Mouse (Mus musculus): ENCODE measurements around the gene Coro2a. TPM values are rescaled to one million over a fixed set of nuclear protein-coding genes. Genes with fewer than 3 reads are reported as not detected.
"Not testable (repeated sequence)": the region's sequence is repeated elsewhere in the genome, so short reads cannot be mapped to it uniquely, and the experiment has no call there.

The Coro2a gene
- polyA plus RNA-seq, 1 experiment from 2014 or later = 2.8 TPM

DNA sequence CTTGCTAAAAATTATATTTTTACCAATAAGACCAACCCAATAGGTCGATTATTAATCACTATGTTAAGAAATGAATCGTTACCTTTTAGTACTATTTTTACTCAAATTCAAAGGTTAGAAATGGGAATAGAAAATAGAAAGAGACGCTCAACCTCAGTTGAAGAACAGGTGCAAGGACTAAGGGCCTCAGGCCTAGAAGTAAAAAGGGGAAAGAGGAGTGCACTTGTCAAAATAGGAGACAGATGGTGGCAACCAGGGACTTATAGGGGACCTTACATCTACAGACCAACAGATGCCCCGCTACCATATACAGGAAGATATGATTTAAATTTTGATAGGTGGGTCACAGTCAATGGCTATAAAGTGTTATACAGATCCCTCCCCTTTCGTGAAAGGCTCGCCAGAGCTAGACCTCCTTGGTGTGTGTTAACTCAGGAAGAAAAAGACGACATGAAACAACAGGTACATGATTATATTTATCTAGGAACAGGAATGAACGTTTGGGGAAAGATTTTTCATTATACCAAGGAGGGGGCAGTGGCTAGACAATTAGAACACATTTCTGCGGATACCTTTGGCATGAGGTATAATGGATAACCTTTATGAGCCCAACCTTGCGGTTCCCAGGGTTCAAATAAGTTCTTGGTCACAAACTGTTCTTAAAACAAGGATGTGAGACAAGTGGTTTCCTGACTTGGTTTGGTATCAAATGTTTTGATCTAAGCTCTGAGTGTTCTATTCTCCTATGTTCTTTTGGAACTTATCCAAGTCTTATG lies 26.3 kb downstream of the Coro2a start:
- not testable (repeated sequence) for H3K36me3 ChIP-seq; DNase-seq (ENCODE audit: low spot score); H3K4me1 ChIP-seq; H3K27ac ChIP-seq (replicated peaks); H3K27me3 ChIP-seq (ENCODE audit: low read depth, poor library complexity, severe bottlenecking); H3K4me3 ChIP-seq
- 91% methylated on average over 6 of the region's 10 CpGs for WGBS
- H3K9me3 ChIP-seq (replicated peaks) = peaks cover 20% of the 10 kb centered on the region

DNA sequence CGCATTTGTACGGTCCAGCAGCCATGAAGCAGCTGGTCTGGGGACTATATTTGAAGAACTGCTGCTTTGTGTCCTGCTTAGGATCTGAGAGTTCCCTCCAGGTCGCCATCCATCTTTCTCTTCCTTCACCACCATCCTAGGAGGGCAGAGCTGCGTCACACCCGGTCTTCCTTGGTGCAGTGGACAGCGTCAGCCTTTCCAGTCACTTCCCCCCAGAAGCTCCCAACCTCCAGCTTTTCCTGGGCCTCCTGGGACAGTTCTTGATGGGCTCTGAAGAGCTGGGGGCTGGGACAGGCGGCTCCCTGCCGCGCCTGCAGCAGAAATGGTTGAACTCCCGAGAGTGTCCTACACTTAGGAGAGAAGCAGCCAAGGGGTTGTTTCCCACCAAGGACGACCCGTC lies 27.2 kb downstream of the Coro2a start:
- Histone ChIP-seq H3K27ac (replicated peaks) (no peak overlapping the region), H3K36me3 (no peaks in the 10 kb centered on the region), H3K9me3 (replicated peaks) (peaks cover 18% of the 10 kb centered on the region), H3K27me3 (ENCODE audit: low read depth, poor library complexity, severe bottlenecking) (no peaks in the 10 kb centered on the region), H3K4me1 (peaks cover 6% of the 10 kb centered on the region), H3K4me3 (no peak overlapping the region)
- 83% methylated on average over 12 of the region's 12 CpGs for WGBS
- DNase-seq (ENCODE audit: low spot score) = no peak

DNA sequence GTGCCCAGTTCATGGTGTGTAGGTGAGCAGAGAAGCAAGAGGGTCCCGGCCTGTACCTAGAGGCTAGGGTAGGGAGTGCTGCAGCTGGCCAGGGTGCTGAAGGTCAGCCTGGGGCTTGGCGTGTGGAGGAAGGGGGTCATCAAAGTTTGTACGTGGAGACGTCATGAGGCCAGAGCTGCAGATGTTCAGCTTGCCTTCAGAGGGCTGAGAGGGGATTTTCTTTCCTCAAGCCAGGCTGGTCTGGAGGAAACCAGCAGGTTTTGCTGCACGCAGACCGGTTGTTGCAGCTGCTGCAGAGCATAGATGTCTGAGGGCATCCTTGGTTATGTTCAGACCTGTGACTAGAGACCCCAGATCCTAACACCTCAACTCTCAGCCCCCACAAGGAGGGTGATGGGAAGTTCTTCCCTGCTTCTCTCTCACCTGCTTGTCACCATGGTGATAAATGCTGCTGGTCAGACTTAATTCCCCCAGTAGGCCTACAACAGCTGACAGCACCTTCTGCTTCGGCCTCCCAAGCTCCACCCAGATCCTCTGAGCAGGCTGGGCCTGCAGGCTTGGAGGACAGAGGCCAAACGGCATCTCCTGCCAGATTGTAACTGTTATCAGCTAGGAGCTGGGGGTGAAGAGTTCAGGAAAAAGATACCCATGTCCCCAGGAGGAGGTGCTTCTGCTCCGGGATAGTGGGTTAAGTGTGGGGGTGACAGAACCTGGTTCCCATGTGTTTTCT lies 27.8 kb downstream of the Coro2a start:
- Histone ChIP-seq H3K9me3 (replicated peaks) (peaks cover 18% of the 10 kb centered on the region), H3K4me3 (no peak overlapping the region), H3K27ac (replicated peaks) (no peak overlapping the region), H3K4me1 (peaks cover 13% of the 10 kb centered on the region), H3K27me3 (ENCODE audit: low read depth, poor library complexity, severe bottlenecking) (no peaks in the 10 kb centered on the region), H3K36me3 (no peaks in the 10 kb centered on the region)
- 61% methylated on average over 9 of the region's 9 CpGs for WGBS
- DNase-seq (ENCODE audit: low spot score) = no peak

DNA sequence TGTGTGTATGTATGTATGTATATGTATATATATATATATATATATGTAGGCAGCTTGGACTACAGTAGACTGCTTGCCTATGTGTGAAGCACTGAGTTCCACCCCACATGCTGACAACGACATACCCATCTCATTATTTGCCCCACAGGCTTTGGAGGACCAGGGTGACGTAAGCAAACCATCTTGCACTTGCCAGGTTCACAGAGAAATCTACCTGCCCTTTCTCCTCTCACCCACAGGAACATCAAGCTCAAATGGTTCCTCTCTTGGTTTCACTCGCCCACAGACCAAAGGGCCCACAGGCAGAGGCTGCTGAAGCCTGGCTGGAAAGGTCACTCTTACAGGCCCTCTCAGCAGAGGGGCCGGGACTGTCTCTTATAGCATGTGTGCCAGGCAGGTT lies 29.4 kb downstream of the Coro2a start:
- Histone ChIP-seq H3K27ac (replicated peaks) (no peak overlapping the region), H3K4me3 (no peak overlapping the region), H3K36me3 (no peaks in the 10 kb centered on the region), H3K4me1 (peaks cover 14% of the 10 kb centered on the region), H3K27me3 (ENCODE audit: low read depth, poor library complexity, severe bottlenecking) (no peaks in the 10 kb centered on the region), H3K9me3 (replicated peaks) (peaks cover 14% of the 10 kb centered on the region)
- WGBS = 87% methylated on average over 4 of the region's 4 CpGs
- DNase-seq (ENCODE audit: low spot score) = no peak

DNA sequence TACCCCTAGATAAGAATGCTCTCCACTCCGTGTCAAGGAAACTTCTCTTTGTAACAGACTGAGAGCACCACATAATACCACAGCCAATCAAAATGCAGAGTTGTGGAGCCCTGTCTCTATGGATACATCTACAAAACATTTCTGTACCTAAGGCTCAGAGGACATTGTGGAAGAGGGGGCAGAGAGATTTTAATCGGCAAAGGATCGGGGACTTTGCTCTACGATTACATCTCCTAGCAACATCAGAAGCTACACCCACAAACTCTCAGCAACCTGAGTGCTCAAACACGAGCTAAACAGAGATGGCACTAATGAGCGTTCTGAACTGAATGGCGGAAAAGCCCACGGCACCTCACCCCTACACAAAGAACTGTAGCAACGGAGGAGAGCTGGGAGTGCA lies 30.3 kb downstream of the Coro2a start:
- DNase-seq (ENCODE audit: low spot score) = no peak
- no peaks in the 10 kb centered on the region for H3K36me3 ChIP-seq
- no peak overlapping the region for H3K4me3 ChIP-seq
- H3K27me3 ChIP-seq (ENCODE audit: low read depth, poor library complexity, severe bottlenecking) = no peaks in the 10 kb centered on the region
- 91% methylated on average over 9 of the region's 9 CpGs for WGBS
- peaks cover 14% of the 10 kb centered on the region for H3K4me1 ChIP-seq
- peaks cover 14% of the 10 kb centered on the region for H3K9me3 ChIP-seq (replicated peaks)
- H3K27ac ChIP-seq (replicated peaks) = no peak overlapping the region

DNA sequence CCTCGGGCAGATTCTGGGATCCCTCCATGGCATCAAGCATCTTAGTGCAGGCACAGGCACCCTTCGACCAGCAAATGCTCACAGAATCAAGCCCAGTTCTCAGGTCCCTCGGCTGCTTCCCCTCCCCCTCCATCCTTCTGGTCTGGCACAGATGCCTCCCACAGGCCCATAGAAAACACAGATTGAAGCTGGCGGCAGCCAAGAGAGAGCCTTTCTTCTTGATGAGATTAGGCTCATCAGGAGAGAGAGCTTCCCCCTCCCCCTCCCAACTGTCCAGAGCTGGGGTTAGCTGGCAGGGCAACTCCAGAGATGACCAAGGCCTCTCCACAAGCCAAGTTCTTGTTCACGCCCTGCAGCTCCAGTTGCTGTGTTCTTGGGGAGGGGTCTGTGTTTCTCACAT lies 32.3 kb downstream of the Coro2a start:
- DNase-seq (ENCODE audit: low spot score) = peak; percentile 55
- Histone ChIP-seq H3K27me3 (ENCODE audit: low read depth, poor library complexity, severe bottlenecking) (no peaks in the 10 kb centered on the region), H3K9me3 (replicated peaks) (peaks cover 10% of the 10 kb centered on the region; the same call in 1 of the 2 replicates), H3K36me3 (no peaks in the 10 kb centered on the region), H3K4me3 (no peak overlapping the region), H3K4me1 (peaks cover 14% of the 10 kb centered on the region), H3K27ac (replicated peaks) (peak overlapping the region; percentile 78)
- WGBS = 21% methylated on average over 5 of the region's 5 CpGs

DNA sequence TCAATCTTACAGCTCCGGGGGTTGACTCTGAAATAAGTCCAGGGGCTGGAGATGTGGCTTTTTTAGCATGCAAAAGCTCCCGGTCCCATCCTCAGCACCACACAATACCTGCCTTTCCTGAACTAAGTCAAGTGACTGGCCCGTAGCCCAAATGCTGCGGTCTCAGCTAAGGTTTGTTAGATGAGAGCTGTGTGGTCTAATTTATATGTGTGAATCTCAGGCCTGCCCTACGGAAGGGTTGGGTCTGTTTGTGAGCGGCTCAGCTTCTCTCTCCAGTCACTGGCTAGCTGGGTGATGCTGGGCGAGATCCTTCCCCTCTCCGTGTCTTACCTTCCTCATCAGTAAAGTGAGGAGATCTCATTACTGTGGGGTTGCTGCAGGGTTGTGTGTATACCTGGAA lies 33.8 kb downstream of the Coro2a start:
- H3K27ac ChIP-seq (replicated peaks) = no peak overlapping the region
- no peaks in the 10 kb centered on the region for H3K36me3 ChIP-seq
- DNase-seq (ENCODE audit: low spot score) = no peak
- H3K27me3 ChIP-seq (ENCODE audit: low read depth, poor library complexity, severe bottlenecking) = no peaks in the 10 kb centered on the region
- WGBS = 90% methylated on average over 8 of the region's 8 CpGs
- peaks cover 10% of the 10 kb centered on the region; the same call in 1 of the 2 replicates for H3K9me3 ChIP-seq (replicated peaks)
- H3K4me3 ChIP-seq = no peak overlapping the region
- H3K4me1 ChIP-seq = peaks cover 14% of the 10 kb centered on the region

DNA sequence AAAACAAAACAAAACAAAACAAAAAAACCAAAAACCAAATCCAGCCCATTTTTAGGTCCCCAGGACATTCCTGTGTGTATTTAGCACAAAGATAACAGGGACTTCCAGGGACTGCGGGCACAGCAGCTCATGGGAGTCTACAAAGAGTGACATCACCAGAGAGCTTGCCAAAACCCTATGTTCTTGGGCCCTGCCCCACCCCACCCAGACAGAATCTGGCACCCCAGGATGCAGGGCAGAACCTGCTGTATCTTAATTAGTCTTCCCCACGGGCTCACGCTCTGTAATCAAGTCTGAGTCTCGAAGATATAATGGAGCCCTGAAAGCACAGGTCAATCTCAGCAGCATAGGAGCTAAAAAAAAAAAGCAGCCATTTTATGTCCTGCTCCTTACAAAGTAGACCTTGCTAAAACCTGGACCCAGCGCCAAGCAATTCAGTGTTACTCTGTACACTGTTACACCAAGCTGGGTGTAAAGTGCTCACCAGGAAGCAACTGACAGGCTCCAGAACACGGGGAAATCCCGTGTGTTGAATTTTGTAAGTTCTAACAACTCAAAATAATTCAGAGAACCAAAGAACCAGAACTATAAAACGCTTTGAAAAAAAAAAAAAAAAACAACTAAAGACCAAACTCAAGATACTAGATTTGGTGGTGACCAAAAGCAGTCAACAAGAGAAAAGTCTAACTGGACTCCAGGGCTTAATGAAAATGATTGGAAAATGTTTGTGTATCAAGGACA lies 34.9 kb downstream of the Coro2a start:
- Histone ChIP-seq H3K27me3 (ENCODE audit: low read depth, poor library complexity, severe bottlenecking) (no peaks in the 10 kb centered on the region), H3K36me3 (no peaks in the 10 kb centered on the region), H3K27ac (replicated peaks) (no peak overlapping the region), H3K4me1 (peaks cover 14% of the 10 kb centered on the region), H3K9me3 (replicated peaks) (peaks cover 8% of the 10 kb centered on the region; the same call in 1 of the 2 replicates), H3K4me3 (no peak overlapping the region)
- WGBS = 81% methylated on average over 8 of the region's 8 CpGs
- no peak for DNase-seq (ENCODE audit: low spot score)

DNA sequence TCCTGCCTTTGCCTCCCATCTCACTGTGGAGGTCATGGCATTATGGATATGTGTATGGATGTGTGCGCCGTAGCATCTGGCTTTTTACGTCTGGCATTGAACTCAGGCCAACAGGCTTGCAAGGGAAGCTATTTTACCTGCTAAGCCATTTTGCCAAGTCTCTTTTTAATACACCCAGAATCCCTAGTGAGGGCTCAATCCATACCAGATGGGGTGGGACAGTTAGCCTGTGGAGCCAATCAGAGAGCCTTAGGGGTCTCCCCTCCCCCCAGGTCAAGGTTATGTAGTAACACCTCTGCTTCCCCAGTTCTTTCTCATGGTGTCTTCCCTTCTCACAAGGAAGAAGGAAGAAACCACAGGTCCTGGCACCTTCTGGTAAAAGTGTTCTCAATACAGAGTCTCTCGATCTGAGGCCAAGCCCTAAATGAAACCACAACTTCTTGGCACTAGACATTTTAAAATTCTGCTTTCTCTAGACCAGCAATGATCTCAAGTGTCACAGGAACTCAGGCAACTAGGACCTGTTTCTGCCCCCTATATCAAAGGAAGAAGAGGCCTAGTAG lies 36.5 kb downstream of the Coro2a start:
- H3K27me3 ChIP-seq (ENCODE audit: low read depth, poor library complexity, severe bottlenecking) = no peaks in the 10 kb centered on the region
- no peak for DNase-seq (ENCODE audit: low spot score)
- H3K4me1 ChIP-seq = peaks cover 14% of the 10 kb centered on the region
- no peaks in the 10 kb centered on the region for H3K9me3 ChIP-seq (replicated peaks)
- WGBS = 95% methylated on average over 4 of the region's 4 CpGs
- H3K4me3 ChIP-seq = no peak overlapping the region
- H3K27ac ChIP-seq (replicated peaks) = no peak overlapping the region
- H3K36me3 ChIP-seq = no peaks in the 10 kb centered on the region

DNA sequence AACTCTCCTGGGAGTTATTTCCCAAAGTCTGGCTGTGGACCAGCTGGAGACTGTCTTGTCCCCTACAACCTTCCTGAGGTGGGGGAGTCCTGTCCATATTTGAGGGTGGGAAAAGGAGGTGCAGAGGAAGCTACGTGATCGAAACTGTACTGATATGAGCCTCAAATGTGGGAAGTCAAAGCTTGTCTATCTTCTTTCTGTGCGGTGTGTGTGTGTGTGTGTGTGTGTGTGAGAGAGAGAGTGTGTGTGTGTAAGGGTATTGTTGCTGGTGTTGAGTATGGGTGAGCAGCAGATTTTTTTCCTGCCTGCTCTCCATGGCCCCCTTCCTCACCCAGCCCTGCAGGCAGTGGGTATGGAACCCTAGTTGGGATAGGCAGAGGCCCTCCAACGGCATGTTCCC lies 37.8 kb downstream of the Coro2a start:
- Histone ChIP-seq H3K9me3 (replicated peaks) (no peaks in the 10 kb centered on the region), H3K27ac (replicated peaks) (no peak overlapping the region), H3K36me3 (no peaks in the 10 kb centered on the region), H3K4me3 (no peak overlapping the region), H3K27me3 (ENCODE audit: low read depth, poor library complexity, severe bottlenecking) (no peaks in the 10 kb centered on the region), H3K4me1 (peaks cover 4% of the 10 kb centered on the region)
- DNase-seq (ENCODE audit: low spot score) = no peak
- WGBS = 89% methylated on average over 4 of the region's 4 CpGs

DNA sequence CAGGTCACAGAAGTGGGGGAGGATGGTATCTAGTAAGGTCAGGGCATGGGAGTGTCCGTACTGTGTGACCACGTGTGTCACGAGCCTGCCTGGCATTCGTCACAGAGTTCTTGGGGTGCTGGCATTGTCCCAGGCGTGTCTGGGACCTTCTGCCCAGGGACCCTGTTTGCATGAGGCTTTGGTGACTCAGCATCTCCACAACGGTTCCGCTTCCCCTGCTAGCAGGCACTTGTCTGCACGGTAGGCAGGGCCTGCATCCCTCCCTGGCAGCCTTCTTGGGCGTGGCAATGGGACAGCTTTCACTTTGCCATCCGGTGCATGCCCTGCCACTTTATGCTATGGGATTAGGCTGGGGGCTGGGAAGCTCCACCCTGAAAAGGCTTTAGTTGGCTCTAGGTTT lies 38.2 kb downstream of the Coro2a start:
- no peaks in the 10 kb centered on the region for H3K27me3 ChIP-seq (ENCODE audit: low read depth, poor library complexity, severe bottlenecking)
- H3K27ac ChIP-seq (replicated peaks) = no peak overlapping the region
- no peaks in the 10 kb centered on the region for H3K36me3 ChIP-seq
- H3K9me3 ChIP-seq (replicated peaks) = no peaks in the 10 kb centered on the region
- WGBS = 69% methylated on average over 10 of the region's 10 CpGs
- 0 out of 2 replicates have a peak, but pooled peaks cover 3% of the 10 kb centered on the region for H3K4me1 ChIP-seq
- H3K4me3 ChIP-seq = no peak overlapping the region
- DNase-seq (ENCODE audit: low spot score) = no peak

DNA sequence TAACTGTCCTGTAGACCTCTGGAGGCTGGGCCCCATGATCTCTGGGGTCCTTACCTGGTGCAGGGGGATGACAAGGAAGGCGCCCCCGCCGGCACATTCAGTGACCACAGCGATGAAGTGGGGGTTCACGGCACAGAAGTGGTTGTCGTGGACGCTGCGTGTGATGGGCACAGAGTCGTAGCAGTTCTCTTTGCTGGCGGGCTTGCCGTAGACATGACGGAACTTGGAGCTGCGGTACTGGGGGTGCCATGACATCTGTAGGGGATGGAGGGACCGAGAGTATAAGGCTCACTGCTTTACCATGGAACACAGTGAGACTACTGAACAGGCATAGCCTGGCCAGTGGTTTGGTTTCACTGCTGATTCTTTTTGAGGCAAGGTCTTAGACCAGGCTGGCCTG lies 39.2 kb downstream of the Coro2a start:
- Histone ChIP-seq H3K27ac (replicated peaks) (no peak overlapping the region), H3K36me3 (no peaks in the 10 kb centered on the region), H3K27me3 (ENCODE audit: low read depth, poor library complexity, severe bottlenecking) (no peaks in the 10 kb centered on the region), H3K4me3 (no peak overlapping the region), H3K9me3 (replicated peaks) (no peaks in the 10 kb centered on the region), H3K4me1 (peaks cover 8% of the 10 kb centered on the region; the same call in 1 of the 2 replicates)
- DNase-seq (ENCODE audit: low spot score) = no peak
- 97% methylated on average over 14 of the region's 14 CpGs for WGBS
